Mouse (Mus musculus) heart, postnatal 36 days (tissue): ENCODE measurements around the gene Spock2. TPM values are rescaled to one million over a fixed set of nuclear protein-coding genes. Genes with fewer than 3 reads are reported as not detected.

Source experiments
- DNase-seq, 2 experiments: peaks; one replicate each; pipeline ENCODE4 v3.0.0; 2021 to 2022
- intact Hi-C: fragments of 180-260 bp; cut with DNase I; formaldehyde crosslinking; loops from one replicate; pipeline ENCODE4 v1.15.1; 2025
- total RNA-seq, 2 experiments: library from RNA; stranded (reverse); gene quantifications; 2 replicates each; pipeline ENCODE4 v1.2.3; 2021

Spock2 gene
- total RNA-seq, result 10 to 100 TPM; 16.7 to 20.1 TPM

DNA sequence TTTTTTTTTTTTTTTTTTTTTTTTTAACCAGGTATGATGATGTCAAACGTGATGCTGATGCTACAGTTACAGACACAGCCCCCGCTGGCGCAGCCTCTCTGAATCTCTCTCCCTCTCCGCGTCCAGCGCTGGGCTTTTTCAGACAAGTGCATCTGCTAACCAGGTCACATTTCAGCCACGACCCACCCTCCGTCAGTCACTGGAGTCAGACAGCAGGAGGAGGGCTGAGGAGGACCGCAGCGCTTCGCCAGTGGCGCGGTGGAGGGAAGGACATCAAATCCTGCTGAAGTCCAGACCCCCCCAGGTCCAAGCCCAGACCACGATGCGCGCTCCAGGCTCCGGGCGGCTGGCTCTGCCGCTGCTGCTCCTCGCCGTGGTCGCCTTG is at the start of gene Spock2:
TSS of gene Spock2 (plus strand) at position 74 of the 385 bp plus-strand sequence.
- intact Hi-C loops, result no loop called here
- peak in 1 of 2 experiments; percentile 57 for DNase-seq

- no peak for DNase-seq
- intact Hi-C loops, result loop anchor here (5.0 kb wide), 1 partner anchor 55 kb away; no protein-coding TSS in a partner anchor
These were observed 43.8 kb upstream of the Spock2 start for GRCm38 (mm10) chr10:60062173-60062572.

- DNase-seq, result no peak
- intact Hi-C loops, result loop anchor here (5.0 kb wide), 1 partner anchor 56 kb away; no protein-coding TSS in a partner anchor
These were observed 43.1 kb upstream of the Spock2 start for GRCm38 (mm10) chr10:60062931-60063330.

DNA sequence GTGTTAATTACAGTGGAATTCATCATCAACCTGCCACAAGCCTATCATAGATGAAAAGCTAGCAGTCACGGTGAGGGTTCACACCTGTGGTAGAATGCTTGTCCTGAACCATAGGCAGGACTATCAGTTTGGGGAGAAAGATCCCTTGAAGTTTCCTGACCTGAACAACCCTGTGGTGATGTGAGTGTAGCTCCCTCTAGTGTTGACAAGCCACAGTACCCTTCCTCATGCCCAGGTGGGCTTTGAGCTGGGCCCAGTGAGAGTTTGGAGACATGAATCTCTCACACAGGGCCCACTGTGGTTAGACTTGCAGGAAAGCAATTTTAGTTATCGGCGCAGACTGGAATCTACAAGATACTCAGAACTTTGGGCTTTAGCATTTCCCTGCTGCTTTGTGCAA is 39.5 kb upstream of the Spock2 start:
- intact Hi-C loops, result loop anchor here (2.0 kb wide), 1 partner anchor 174 kb away; no protein-coding TSS in a partner anchor
- peak in 1 of 2 experiments; percentile 33 for DNase-seq

DNA sequence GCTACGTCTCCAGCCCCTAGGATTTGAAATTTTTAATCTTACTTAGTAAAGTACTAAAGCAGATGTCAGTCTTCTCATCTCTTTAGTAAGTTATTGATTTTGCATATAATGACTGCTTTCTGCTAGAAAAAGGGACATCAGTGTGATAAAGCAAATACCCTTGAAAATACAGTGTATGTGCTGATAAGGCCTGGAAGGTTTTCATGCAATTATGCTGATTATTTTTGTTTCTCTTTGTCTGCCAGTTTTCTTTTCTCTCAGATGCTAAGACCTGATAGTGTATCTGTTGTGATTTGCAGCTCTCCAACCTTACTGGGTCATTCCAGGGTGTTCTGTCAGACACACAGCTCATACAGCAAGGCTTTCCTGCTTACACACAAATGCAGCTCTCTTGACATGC is 30.9 kb upstream of the Spock2 start:
- no peak for DNase-seq
- intact Hi-C loops, result no loop called here

DNA sequence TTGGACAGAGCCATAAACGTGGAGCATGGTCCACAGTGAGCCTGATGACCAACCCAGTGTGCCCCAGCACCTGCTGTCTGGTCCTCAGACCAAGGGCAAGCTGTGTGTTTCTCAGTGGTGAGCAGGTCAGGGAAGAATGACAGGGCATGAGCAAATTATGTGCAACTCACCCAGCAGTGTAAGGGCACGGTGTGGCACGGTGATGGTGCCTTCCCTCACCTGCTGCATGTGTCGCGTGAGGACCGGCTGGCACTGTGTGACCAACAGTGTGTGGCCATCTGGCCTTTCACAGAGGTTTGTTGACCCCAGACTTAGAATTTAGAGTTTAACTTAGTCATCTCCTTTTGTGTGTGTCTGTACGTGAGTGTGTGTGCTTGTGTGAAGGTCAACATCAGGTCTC is 28.8 kb upstream of the Spock2 start:
- no peak for DNase-seq
- intact Hi-C loops, result no loop called here

DNA sequence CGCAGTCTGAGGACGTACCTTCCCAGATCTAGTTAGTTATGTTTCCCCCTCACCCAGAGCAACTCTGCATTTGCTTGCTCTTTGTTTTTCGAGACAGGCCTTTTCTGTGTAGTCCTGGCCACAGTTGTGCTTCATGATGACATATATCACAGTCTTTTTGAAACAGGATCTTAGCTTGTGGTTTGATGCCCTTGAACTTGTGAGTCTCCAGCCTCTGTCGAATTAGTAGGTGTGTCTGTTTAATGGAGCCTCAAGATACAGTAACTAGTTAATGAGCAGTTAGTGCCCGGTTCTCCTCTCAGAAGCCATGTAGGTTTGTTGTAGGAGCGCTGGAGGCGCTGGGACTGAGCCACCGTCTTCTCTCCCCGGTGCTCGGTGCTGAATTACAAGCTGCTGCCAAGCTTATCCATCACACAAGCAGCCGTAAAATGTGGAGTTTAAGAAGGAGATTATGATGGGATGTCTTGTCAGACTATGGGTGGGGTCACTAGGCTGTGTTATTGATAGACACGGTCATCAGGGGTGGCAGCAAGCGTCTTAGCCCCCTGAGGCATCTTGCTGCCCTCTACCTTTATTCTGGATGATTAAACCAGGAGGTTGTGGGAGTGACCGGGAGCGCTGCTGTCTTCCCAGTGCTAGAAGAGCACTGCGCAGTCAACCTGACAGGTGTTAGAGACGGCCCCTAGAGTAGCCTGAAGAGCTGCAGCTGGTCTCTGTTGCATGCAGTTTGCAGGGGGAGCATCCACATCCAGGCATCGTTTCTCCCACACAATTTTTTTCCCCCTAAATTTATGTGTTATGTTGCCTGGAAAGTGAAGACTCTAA is 28.1 kb upstream of the Spock2 start:
- intact Hi-C loops, result no loop called here
- no peak for DNase-seq

DNA sequence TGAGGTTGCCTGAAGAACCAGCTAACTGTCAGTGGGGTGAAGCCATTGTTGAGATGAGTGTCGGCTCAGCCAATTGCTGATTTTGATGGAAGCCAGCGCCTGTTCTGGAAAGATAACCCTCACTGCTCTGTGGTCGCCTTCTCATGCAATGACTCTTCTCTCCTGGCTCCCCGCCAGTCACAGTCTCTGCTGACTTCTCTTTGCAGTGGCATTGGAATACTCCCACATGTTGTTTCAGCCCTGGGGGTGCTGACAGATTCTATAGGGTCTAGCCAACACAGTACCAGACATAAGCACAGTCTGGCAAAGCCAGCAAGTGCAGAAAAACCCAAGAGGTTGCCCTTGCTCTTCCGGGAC is 27.5 kb upstream of the Spock2 start:
- DNase-seq, result peak; percentile 61 to 68
- intact Hi-C loops, result no loop called here

DNA sequence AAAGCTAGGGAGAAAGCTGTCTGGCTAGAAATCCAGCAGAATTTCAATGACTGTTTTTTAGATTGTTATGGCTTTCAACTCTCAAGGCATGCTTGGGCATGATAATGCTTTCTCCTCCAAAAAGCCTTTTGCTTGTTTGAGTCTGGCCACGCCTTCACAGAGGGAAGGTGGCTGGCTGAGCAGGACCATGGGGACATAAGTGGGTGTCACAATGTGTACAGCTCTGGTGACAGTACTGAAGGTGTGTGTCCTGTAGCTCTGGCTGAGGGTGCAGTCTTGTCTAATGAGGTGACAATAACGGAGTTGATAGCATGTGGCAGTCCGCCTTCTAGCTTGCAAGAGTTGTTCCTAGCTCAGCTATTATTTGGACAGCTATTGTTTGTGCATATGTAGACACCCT is 25.8 kb upstream of the Spock2 start:
- peak; percentile 15 to 24 for DNase-seq
- intact Hi-C loops, result loop anchor here (5.0 kb wide), 1 partner anchor 78 kb away; the partner anchor contains the start of genes Anapc16 and Ascc1

DNA sequence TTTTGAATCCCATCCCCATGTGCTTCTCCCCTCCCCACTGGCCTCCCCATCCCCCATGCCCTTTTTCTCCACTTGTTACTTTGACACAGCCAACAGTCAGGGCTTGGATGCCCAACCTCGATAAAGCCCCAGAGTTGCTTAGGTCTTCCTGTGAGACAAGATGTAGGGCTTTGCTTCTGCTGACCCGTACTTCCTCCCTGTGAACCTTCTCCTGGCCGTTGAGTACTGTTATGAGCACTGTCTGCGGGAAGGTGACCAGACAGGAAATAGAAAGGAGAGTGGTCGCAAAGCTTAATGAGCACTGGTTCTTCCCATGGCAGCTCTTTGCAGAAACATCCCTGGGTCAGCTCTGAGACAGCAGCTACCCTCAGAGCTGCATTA is 25.4 kb upstream of the Spock2 start:
- DNase-seq, result peak in 1 of 2 experiments; percentile 34
- intact Hi-C loops, result loop anchor here (5.0 kb wide), 1 partner anchor 78 kb away; the partner anchor contains the start of genes Anapc16 and Ascc1

GRCm38 (mm10) chr10:60080982-60081825 is 24.8 kb upstream of the Spock2 start:
- intact Hi-C loops, result loop anchor here (5.0 kb wide), 1 partner anchor 79 kb away; the partner anchor contains the start of genes Anapc16 and Ascc1
- peak; percentile 41 to 62 for DNase-seq

DNA sequence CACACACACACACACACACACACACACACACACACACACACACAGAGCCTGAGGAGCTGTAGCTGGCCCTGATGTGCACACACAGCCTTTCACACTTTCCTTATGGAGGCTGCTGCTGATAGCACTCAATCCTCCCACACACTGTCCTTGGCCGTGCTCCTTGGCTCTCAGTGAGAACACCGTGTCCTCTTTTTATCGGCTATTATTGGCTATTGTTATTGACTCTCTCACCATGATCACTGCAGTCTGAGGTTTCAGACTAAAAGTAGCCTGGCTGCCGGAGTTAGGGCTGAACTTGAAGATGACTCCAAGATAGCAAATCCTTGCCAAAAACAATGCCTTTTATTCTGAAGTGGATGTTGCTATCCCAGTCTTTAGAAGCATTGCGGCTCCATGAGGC is 24.1 kb upstream of the Spock2 start:
- intact Hi-C loops, result loop anchor here (5.0 kb wide), 1 partner anchor 80 kb away; the partner anchor contains the start of genes Anapc16 and Ascc1
- peak; percentile 77 to 83 for DNase-seq

DNA sequence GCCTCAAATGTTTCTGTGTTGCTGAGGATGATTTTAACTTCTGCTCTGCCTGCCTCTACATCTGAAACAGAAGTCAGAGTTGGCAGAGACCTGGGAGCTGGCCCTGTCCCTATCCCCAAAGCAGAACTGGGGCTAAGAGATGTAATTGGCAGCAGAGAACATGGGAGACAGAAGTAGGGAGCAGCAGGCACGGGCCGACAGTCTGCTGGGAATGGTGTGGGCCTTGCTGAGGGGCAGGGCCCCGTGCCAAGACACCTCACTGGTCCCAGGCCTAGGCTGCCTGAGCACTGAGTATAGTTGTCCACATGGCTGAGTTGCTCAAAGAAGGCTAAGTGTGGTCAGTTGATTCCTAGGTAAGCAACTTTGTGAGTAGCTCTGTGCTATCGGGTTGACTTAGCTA is 22.0 kb upstream of the Spock2 start:
- intact Hi-C loops, result loop anchor here (5.0 kb wide), 1 partner anchor 82 kb away; the partner anchor contains the start of genes Anapc16 and Ascc1
- no peak for DNase-seq

- intact Hi-C loops, result no loop called here
- no peak for DNase-seq
These were observed 13.7 kb upstream of the Spock2 start for GRCm38 (mm10) chr10:60092311-60092710.

DNA sequence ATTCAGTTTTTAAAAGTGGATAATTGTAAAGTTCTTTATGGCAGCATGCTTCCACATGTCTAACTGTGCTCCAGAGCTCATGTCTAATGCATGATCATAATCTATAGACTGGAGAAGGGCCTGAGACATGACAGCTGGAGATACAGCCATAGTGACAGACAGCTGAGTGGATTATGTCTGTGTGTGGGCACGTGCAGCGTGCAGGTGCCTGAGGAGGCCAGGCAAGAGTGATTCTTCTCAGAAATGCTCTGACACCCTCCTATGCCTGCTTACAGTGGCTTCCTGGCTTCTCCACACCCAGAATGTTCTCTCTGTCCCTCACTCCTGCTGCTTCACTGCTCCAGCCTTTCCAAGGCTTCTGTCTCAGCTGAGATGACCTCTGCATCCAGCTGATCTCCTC is 12.3 kb upstream of the Spock2 start:
- intact Hi-C loops, result no loop called here

GRCm38 (mm10) chr10:60095558-60095957 is 10.5 kb upstream of the Spock2 start:
- no peak for DNase-seq
- intact Hi-C loops, result no loop called here

More for the DNA sequence above, 12.3 kb upstream of the Spock2 start:
- DNase-seq, result no peak

- DNase-seq, result no peak
These were observed 9.7 kb upstream of the Spock2 start for GRCm38 (mm10) chr10:60096302-60096701.

GRCm38 (mm10) chr10:60097146-60097545 is 8.9 kb upstream of the Spock2 start:
- intact Hi-C loops, result no loop called here
- DNase-seq, result no peak

More at GRCm38 (mm10) chr10:60096302-60096701, 9.7 kb upstream of the Spock2 start:
- intact Hi-C loops, result no loop called here

DNA sequence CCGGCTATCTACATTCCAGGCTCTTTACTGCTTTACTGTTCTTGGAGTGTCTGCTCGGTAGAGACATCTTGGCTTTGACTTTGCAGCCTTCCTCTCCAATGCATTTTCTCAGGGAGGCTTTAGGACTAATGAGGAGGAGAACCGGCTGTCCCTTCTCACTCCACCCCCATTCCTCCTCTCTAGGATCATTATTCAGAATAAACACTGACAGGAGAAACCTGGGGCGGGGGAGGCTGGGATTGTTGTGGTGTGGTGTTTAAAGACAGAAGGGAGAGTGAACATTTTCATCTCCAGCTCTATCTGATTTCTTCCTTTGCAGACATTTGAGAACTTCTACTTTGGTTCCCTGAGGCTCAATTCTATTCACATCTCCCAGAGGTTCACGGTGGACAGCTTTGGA is 8.2 kb upstream of the Spock2 start:
- no peak for DNase-seq

DNA sequence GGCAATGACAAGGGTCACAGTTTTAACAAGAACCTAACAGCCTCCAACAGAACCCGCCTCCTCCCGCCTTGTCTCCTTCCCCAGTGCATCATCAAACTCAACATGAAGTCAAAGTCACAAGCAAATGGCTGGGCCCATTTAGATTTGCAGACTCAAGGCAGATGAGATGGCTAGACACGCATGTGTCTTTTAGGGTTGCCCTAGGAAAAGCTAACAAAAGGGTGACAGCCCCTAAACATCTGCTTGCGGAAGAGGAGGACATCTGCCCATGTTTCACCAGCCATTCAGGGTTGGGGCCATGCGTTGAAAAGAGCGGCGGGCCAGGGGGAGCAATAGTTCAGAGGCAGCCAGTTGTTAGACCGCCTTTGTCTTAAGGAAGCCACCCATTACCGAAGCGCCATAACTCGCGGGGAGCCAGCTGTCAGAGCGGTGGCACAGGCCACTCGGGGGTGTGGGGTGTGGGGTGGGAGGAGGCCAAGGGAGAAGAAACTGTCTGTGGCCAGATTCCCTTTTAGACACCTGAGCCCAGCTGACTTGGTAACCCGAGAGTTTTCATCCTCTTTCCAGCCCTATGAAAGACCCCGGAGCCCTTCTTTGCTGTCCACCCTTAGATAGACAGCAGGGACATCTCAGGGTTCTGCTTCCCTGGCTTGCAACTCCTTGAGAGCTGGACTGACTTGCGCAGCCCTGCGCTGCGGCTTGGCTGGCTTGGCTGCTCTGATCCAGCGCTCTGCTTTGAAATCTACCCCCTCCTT is 451 bp upstream of the Spock2 start:
- no peak for DNase-seq
- intact Hi-C loops, result no loop called here

More for the DNA sequence above, 8.2 kb upstream of the Spock2 start:
- intact Hi-C loops, result no loop called here
